Mouse (Mus musculus) adrenal gland, adult (tissue): ENCODE data around the gene Ackr3.

Experiments used
- DNase-seq, 2 experiments: peaks; one replicate each; pipeline ENCODE4 v3.0.0; 2022 to 2023; ENCODE audit warnings: low spot score in 1 of 2; ENCODE audit not compliant: inconsistent age in 2 of 2

Gene Ackr3

DNA sequence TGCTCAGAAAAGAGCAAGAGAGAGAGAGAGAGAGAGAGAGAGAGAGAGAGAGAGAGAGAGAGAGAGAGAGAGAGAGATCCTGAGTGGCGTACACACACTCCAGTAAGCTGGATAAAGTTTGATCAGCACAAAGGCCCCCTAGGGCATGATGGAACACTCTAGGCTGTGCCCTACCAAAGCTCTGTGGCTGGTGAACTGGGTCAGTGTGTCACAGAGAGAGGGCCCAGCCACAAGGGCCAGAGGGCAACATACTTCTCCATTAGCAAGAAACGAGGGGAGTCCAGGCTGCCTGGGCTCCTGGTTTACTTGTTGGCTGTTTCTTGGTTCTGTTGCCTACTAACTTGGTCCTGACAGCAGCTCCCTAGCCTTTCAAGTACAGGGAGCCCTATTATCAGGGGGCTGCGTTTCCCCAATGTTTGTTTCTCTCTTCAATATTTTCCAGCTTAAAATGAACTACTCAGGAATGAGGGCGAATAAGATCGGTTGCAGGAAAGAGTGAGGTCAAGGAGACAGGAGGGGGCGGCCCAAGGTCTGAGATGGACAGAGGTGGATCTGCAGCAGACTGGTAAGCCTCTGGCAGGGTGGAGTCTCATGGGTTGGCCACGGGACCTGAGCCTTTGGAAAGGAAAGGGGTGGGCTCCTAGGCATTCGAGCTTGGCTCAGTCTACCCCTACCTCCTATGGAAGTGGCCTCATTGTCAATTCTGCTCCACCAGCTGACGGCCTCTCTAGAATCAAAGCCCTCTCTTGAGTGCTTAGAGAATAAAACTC is 45.4 kb downstream of the Ackr3 start:
- DNase-seq: peak in 1 of 2 experiments; percentile 47

DNA sequence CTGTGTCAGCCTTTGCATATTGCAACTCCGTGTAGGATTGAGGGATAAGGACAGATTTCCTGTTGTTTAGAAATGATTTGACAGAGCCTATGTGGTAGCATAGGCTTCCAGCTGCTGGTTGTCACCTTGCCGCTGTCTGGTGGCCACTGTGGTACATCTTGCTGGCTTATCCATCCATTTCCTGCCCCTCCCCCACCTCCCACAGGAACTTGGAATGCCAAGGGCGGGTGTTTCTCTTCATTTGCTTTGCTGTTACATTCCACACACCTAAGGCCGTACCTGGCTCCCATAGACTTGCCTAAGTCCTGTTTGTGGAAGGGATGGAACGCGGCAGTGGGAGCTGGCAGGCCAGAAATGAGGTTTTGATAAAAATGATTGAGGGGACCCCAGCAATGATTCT is 46.6 kb downstream of the Ackr3 start:
- no peak for DNase-seq

DNA sequence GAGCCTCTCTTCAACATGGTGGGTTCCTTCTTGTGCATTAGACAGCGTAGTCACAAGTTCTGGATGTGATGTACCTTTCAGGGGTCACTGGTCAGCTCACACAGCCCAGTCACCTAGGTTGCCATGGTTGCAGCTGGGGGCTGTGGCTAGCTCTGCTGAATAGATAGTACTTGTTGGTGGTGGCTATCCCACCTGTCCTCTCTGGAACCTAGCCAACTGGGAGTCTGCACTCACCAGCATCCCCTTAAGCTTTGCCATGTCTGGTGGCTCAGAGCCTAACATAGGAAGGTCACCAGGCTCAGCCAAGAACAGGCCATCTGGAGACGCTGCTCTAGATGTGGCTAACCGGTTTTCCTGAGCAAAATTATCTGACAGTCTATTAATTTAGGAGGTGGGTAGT is 47.4 kb downstream of the Ackr3 start:
- no peak for DNase-seq

DNA sequence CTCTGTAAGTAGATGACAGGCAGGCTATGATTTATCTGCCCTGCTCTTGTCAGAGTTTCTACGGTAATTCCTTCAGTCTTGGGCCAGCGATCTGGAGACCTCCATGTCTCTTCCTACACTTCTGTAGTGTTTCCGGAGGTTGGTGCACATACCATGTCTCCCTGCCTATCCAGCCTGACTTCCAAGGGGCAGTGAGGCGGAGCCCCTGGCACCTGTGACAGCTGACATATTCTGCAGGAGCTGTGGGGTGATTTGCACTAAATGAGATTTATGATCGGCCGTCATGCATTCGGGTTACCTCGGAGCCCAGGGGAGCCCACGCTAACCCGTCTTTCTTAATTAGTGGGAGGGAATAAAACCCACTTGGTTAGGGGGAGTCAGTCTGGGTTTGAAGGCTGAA is 49.7 kb downstream of the Ackr3 start:
- no peak for DNase-seq

DNA sequence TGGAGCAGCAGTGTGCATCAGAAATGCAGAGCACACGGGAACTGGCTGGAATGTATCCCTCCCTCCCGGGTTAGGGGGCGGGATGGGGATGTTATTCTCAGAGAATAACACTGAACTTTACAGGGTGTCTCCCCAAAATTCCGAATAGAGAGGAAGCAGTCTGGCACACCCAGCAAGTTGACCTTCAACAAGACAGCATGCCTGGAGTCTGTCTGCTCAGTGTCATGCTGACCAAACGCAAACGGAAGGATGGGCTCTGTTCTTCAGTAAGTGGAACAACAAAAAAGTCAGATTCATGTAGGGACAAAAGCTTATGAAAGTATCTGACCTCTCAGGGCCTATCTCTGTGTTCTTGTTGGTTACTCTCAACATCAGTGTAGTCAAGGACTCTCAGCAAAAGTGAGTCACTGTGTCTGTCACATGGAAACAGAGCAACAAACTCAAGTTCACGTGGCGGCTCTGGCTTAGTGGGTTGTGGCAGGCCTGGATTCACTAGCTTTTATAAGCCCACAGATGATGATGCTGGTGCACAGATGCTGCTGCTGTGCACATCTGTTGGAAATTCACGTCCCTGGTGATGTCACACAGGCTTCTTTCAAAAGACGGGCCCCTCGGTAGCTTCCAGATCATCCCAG is 54.6 kb downstream of the Ackr3 start:
- peak; percentile 80 to 89 for DNase-seq

DNA sequence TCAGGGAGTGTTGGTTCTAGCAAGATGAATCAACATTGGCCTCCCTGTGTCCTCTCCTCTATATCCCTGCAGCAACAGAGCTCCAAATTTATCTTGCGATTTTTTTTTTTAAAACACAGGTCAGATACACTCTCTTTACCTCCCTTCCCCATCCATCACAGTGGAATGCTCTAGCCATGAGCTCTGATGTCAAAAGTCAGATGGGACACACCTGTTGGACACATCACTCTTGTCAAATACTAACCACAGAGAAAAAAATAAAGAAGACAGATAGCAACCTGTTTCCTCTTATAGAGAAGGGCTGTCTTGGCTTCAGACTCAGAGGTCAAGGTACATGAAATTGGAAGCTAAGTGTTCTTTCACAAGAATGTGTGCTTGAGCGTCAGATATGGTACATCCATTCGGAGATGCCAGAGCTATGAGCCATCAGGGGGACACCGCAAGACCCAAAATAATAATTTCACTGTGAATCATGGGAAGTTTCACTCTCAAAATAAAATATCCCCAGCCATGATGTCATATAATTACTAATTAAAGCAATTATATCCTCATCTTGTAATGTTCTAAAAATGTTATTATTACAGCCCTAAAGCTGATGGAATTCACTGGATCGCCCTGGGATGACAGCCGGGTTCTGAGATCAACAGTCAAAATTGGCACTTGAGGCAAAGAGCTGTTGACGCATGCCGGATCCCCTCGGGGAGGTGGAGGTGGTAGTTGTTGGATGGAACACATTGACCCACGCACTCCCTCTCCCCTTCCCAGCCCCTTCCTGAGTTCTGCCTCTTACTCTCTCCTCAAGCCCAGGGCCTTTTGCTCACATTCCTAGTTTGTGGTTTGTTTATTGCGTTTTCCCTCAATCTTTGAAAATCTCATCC is 57.2 kb downstream of the Ackr3 start:
- no peak for DNase-seq

DNA sequence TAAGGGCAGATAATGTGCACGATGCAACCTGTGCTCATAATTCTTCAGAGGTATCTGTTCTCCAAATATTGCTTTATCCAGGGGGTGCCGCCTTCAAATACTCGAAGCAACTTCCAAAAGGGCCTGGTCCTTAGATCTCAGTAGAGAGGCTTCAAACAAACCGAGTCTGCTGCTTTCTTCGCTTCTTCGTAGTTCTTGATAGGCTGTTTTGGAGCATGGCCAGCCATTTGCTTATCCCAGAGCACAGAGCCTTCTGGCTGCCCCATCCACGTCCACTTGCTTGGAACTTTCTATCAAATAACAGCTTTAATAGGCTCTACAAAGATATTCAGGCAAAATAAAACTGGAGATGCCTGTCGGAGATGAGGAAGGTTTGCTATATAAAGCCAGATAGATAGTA is 58.6 kb downstream of the Ackr3 start:
- DNase-seq: no peak
